Mouse (Mus musculus) frontal cortex, adult (tissue): ENCODE data around the gene Smcr8.

Experiments used
- ATAC-seq: cut with Nextera tagmentation; 2 replicates; pipeline ENCODE4 v1.9.2; 2017; ENCODE audit warnings: mild to moderate bottlenecking, moderate library complexity, mixed read lengths; ENCODE audit not compliant: low TSS enrichment

Smcr8 gene

DNA sequence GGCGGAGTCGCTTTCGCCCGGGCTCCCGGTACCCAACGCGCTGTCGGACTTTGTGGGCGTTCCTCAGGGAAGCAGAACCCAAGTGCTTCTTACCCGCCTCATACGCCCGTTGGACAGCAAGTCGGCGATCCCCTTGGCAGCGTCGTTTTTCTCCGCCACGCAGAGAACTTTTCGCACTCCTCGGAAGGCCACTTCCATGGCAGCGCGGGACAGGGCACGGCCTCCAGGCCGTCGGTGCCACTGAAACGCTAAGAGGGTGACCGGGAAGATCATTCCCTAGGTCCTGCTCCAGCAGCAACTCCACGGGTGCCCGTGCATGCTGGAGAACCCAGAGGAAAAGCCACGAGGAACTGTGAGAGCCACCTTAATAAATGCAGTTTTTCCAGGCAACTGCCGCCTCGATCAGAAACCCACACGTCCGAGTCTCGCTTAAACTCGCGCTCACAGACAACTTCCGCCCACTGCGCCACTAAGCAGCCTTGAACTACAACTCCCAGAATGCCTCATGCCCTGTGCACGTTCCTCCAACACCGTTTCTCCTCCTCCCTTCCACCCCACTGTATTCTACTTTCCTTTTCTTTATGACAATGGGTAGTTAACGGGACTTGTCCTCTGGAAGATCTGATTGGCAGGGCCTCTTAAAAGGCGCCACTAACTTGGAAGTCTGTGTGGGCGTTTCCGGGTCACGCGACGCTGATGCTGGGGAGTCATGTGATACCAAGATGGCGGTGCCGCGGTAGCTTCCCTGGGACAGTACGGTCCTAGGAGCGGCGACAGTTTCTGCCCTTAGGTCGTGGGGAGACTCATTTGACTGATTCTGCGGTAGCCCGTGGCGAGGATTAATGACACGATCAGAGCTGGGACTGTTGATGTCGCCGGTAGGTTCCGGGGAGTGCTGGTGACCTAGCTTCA lies at the start of gene Smcr8, which contains the start of gene Top3a:
Gene Smcr8, plus strand, starts transcription at position 696 of the 912 bp plus-strand sequence.
Gene Top3a, minus strand, starts transcription at position 537 of the 912 bp plus-strand sequence.
- ATAC-seq: peak; percentile 98

DNA sequence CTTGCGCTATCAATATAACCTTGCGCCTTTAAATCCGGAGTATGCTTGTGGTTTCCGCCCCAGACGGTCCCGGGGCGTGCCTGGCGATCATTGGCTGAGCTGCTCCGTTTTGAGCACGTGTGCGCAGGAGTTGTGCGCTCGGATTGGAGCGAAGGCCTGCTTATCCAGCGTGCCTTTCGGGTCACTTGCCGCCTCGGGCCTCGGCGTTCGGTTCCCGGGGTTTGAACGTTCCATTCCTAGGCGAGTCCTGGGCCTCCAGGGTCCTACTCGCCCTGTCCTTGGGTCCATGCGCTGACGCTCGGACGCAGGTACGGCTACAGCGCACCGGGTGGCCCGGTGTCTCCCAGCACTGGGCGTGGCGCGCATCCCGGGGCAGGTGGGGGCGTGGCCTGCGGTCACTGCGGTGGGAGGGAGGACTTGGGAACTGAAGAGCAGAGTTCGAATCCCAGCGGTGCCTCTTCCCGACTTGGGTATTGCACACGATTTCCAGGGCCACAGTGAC lies 49.0 kb upstream of the Smcr8 start, which contains the start of gene Mief2:
Gene Mief2, plus strand, starts transcription at position 139 of the 502 bp plus-strand sequence.
- ATAC-seq: peak; percentile 89

GRCm38 (mm10) chr11:60729217-60729641 lies 48.1 kb upstream of the Smcr8 start:
- no peak for ATAC-seq

- no peak for ATAC-seq
Measured at GRCm38 (mm10) chr11:60730169-60730568, 47.2 kb upstream of the Smcr8 start.

- no peak for ATAC-seq
Measured at GRCm38 (mm10) chr11:60731251-60731650, 46.1 kb upstream of the Smcr8 start.

DNA sequence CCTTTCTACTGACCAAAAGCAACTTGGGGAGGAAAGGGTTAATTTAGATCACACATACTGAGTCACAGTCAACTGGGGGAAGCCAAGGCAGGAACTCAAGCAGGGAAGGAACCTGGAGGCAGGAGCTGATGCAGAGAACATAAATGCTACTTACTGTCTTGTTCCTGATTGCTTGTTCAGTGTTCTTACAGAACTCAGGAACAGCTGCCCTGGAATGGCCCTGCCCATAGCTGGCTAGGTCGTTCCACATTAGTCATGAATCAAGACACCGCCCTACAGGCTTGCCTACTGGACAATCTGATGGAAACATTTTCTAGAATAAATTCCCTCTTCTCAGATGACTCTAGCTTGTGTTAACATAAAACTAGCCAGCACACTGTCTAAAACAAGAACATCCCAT lies 43.1 kb upstream of the Smcr8 start:
- no peak for ATAC-seq

GRCm38 (mm10) chr11:60735191-60735590 lies 42.1 kb upstream of the Smcr8 start:
- ATAC-seq: no peak

DNA sequence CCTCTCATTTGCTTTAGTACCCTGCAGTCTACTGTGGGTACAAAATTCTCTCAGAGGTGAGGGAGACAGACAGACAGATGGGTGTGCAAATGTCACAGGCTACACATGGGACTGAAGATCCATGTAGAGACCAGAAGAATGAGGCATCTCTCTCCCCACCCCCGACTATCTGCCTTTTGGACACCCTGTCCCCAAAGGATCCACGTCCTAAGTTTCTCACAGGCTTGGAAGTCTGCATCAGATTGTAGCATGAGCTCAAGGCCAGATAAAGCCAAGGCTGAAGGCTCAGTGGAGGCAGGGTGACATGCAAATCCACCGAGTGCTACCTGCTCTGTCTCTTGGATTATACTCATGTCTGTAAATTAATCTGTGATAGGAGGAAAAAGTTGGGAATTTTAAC lies 40.8 kb upstream of the Smcr8 start:
- no peak for ATAC-seq

- no peak for ATAC-seq
Measured at GRCm38 (mm10) chr11:60737450-60737849, 39.9 kb upstream of the Smcr8 start.

DNA sequence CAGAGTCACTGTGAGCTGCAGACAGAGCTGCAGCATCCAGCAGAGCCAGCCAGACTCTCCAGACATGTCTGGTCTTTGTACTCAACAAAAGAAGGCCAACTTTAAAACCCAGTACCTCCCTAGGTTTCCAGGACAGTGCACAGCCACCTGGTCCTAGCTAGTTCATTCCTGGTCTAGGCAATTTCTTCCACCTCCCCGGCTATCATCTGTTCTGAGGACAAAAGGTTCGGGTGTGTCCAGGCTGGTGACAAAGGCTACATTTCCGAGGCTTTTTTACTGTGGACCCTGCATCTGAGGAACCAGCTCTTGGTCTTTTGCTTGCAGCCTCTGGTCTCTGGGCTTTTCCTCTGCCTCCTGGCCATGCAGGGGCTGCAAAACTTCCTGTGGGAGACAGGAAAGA lies 37.0 kb upstream of the Smcr8 start:
- no peak for ATAC-seq

- ATAC-seq: no peak
Measured at GRCm38 (mm10) chr11:60755570-60755969, 21.8 kb upstream of the Smcr8 start.

DNA sequence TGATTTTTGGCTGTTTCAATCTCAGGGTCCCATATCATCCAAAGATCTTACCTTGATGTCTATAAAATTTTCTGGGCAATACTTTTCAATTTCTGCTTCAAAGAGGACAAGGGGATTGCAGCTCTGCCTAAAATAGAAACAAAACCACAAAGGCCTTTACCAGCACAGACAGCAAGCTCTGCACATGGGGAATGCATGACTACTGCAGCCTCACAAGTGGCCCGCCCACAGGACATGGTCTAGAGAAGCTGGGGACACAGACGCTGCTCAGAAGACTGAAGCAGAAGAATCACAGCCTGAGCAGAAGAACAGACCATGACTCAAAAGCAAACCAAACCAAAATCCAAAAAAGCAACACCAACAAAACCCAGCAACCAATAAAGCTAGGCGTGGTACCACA lies 15.6 kb upstream of the Smcr8 start:
- peak; percentile 20; the same call in 1 of the 2 replicates for ATAC-seq

- no peak for ATAC-seq
Measured at GRCm38 (mm10) chr11:60766969-60767368, 10.4 kb upstream of the Smcr8 start.

GRCm38 (mm10) chr11:60769322-60769721 lies 8.0 kb upstream of the Smcr8 start:
- ATAC-seq: no peak

GRCm38 (mm10) chr11:60770776-60771175 lies 6.5 kb upstream of the Smcr8 start:
- no peak for ATAC-seq

DNA sequence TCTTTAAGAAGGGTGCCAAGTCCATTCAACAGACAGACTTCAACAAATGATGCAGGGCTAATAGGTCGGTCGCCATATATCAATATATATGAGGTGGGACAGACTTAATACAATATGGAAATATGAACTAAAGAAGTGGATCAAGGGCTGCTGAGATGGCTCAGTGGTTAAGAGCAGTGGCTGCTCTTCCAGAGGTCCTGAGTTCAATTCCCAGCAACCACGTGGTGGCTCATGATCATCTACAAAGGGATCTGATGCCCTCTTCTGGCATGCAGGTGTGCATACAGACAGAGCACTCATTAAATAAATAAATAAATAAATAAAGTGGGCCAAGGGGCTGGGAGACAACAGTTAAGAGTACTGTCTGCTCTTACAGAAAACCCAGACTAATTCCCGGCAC lies 5.2 kb upstream of the Smcr8 start:
- ATAC-seq: no peak

- no peak for ATAC-seq
Measured at GRCm38 (mm10) chr11:60774158-60774689, 3.1 kb upstream of the Smcr8 start.

DNA sequence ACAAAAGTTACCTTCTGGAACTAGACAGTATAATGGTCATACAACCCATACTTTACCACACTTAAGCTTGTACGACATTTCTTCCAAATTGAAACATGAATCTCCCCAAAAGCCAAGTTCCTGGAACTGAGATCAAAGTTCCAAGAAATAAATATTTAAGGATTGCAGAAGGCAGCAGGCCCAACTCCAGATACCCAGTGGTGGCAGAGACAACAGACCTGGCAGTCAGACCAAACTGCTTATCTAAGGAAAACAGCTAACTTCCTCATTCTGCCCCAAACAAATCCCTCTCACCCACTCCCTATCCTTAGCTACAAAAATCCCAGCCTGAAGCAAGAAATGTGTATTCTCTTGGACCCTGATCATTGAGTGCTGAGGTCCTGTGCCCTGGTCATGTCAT lies 2.5 kb upstream of the Smcr8 start:
- no peak for ATAC-seq

DNA sequence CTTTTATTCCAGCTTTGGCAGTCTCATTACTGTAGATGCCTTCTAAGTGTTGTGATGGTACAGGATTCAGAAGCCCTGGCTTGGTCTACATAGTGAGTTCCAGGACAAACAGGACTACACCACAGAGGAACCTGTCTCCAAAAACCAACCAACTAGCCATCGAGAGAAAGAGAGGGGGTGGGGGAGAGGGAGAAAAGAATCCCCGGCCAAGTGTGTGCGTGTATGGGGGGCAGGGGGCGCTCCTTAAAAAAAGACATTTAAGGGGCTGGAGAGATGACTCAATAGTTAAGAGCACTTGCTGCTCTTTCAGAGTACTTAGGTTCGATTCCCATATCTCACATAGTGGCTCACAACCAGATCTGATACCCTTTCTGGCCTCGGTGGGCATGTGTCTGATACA lies 1.7 kb upstream of the Smcr8 start:
- no peak for ATAC-seq

GRCm38 (mm10) chr11:60776107-60776828 lies 1.1 kb upstream of the Smcr8 start:
- no peak for ATAC-seq

DNA sequence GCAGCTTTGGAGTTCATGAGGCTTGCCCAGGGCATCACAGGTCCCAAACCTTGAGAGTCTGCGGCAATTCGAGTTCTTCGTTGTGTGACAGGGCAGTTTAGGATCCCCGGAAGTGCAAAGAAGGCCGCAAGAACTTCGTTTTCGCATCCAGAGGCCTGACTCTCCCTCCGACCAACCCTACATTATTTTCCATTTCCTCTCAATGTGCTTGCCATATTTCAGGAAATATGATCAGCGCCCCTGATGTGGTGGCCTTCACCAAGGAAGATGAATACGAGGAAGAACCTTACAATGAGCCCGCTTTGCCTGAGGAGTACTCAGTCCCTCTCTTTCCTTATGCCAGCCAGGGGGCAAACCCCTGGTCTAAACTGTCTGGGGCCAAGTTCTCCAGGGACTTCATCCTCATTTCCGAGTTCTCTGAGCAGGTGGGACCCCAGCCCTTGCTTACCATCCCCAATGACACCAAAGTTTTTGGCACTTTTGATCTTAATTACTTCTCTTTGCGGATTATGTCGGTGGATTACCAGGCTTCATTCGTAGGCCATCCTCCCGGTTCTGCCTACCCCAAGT lies 562 bp downstream of the Smcr8 start:
- no peak for ATAC-seq

GRCm38 (mm10) chr11:60779673-60780189 lies 2.4 kb downstream of the Smcr8 start:
- ATAC-seq: no peak
